Mouse (Mus musculus) brown adipose tissue, adult 24 weeks (tissue): ENCODE results near the gene Rtn4. TPM values are rescaled to one million over a fixed set of nuclear protein-coding genes. Genes with fewer than 3 reads are reported as not detected.
A peak's percentile ranks its signal among the peaks of the same experiment; 100 is the strongest.

ENCODE experiments used
- H3K27ac ChIP-seq: fragments of 200-500 bp; replicated peaks from 2 replicates; pipeline ENCODE4 v1.5.1; 2012; ENCODE audit warnings: low read depth, mild to moderate bottlenecking, low read length
- H3K4me1 ChIP-seq: fragments of 200-500 bp; 2 replicates; pipeline ENCODE4 v1.6.1; 2012; ENCODE audit warnings: low read length, mixed read lengths; ENCODE audit not compliant: control insufficient read depth, insufficient read depth, insufficient read length
- H3K4me3 ChIP-seq: fragments of 200-500 bp; 2 replicates; pipeline ENCODE4 v1.5.1; 2012; ENCODE audit warnings: low read depth, mild to moderate bottlenecking, low read length, moderate library complexity; ENCODE audit not compliant: insufficient read depth
- polyA plus RNA-seq: library from polyadenylated mRNA; stranded (reverse); fragments of >200 nt; gene quantifications from 2 replicates; pipeline ENCODE4 v1.2.4, GENCODE M21; 2012; ENCODE audit not compliant: missing spikeins, insufficient read depth, insufficient read length

Gene Rtn4
- polyA plus RNA-seq, 1 experiment = 986 TPM

GRCm38 (mm10) chr11:29765063-29765462, 72.3 kb downstream of the Rtn4 start:
- H3K4me1 ChIP-seq = 0 out of 2 replicates have a peak, but pooled peaks cover 6% of the 10 kb centered on the region
- H3K4me3 ChIP-seq = no peak overlapping the region
- H3K27ac ChIP-seq = peak overlapping the region; percentile 16; the same call in 1 of the 2 replicates

- Histone ChIP-seq H3K4me1 (peaks cover 9% of the 10 kb centered on the region; the same call in 1 of the 2 replicates), H3K4me3 (no peak overlapping the region), H3K27ac (no peak overlapping the region)
These were observed 73.7 kb downstream of the Rtn4 start for GRCm38 (mm10) chr11:29766313-29766982.

GRCm38 (mm10) chr11:29768523-29768922, 75.8 kb downstream of the Rtn4 start:
- Histone ChIP-seq H3K4me1 (peaks cover 19% of the 10 kb centered on the region), H3K27ac (no peak overlapping the region), H3K4me3 (no peak overlapping the region)

GRCm38 (mm10) chr11:29770666-29771400, 78.1 kb downstream of the Rtn4 start:
- Histone ChIP-seq H3K4me3 (no peak overlapping the region), H3K27ac (peak overlapping the region; percentile 64; the same call in 1 of the 2 replicates), H3K4me1 (peaks cover 23% of the 10 kb centered on the region)

- peak overlapping the region; percentile 6; the same call in 1 of the 2 replicates for H3K27ac ChIP-seq
- peaks cover 21% of the 10 kb centered on the region for H3K4me1 ChIP-seq
- H3K4me3 ChIP-seq = no peak overlapping the region
These were observed 79.5 kb downstream of the Rtn4 start for GRCm38 (mm10) chr11:29772279-29772678.

- Histone ChIP-seq H3K4me3 (no peak overlapping the region), H3K4me1 (peaks cover 21% of the 10 kb centered on the region), H3K27ac (no peak overlapping the region)
These were observed 81.5 kb downstream of the Rtn4 start for GRCm38 (mm10) chr11:29774296-29774695.

GRCm38 (mm10) chr11:29774760-29775159, 82.0 kb downstream of the Rtn4 start:
- H3K4me3 ChIP-seq = no peak overlapping the region
- peaks cover 21% of the 10 kb centered on the region for H3K4me1 ChIP-seq
- no peak overlapping the region for H3K27ac ChIP-seq

- Histone ChIP-seq H3K4me1 (peaks cover 12% of the 10 kb centered on the region), H3K27ac (no peak overlapping the region), H3K4me3 (no peak overlapping the region)
These were observed 85.2 kb downstream of the Rtn4 start for GRCm38 (mm10) chr11:29777964-29778363.

GRCm38 (mm10) chr11:29778936-29779335, 86.2 kb downstream of the Rtn4 start:
- Histone ChIP-seq H3K27ac (no peak overlapping the region), H3K4me1 (peaks cover 6% of the 10 kb centered on the region), H3K4me3 (no peak overlapping the region)

- no peak overlapping the region for H3K27ac ChIP-seq
- no peak overlapping the region for H3K4me3 ChIP-seq
- H3K4me1 ChIP-seq = peaks cover 4% of the 10 kb centered on the region; the same call in 1 of the 2 replicates
These were observed 86.8 kb downstream of the Rtn4 start for GRCm38 (mm10) chr11:29779409-29780026.

- no peaks in the 10 kb centered on the region for H3K4me1 ChIP-seq
- H3K4me3 ChIP-seq = no peak overlapping the region
- H3K27ac ChIP-seq = no peak overlapping the region
These were observed 94.0 kb downstream of the Rtn4 start for GRCm38 (mm10) chr11:29786583-29787219.

GRCm38 (mm10) chr11:29787473-29787872, 94.7 kb downstream of the Rtn4 start:
- Histone ChIP-seq H3K27ac (0 out of 2 replicates have a peak overlapping the region, but pooled peaks have one; percentile 19), H3K4me1 (no peaks in the 10 kb centered on the region), H3K4me3 (no peak overlapping the region)

GRCm38 (mm10) chr11:29788499-29788898, 95.8 kb downstream of the Rtn4 start:
- Histone ChIP-seq H3K27ac (no peak overlapping the region), H3K4me3 (no peak overlapping the region), H3K4me1 (no peaks in the 10 kb centered on the region)

- H3K27ac ChIP-seq = no peak overlapping the region
- no peaks in the 10 kb centered on the region for H3K4me1 ChIP-seq
- no peak overlapping the region for H3K4me3 ChIP-seq
These were observed 96.3 kb downstream of the Rtn4 start for GRCm38 (mm10) chr11:29788921-29789638.
